Mouse (Mus musculus): Measurements from ENCODE around the gene Gm10570. TPM values are rescaled to one million over a fixed set of nuclear protein-coding genes. Genes with fewer than 3 reads are reported as not detected.

Gm10570 gene
- total and polyA plus RNA-seq, 3 experiments: not detected

GRCm38 (mm10) chr4:130274346-130275015 lies 34.0 kb downstream of the Gm10570 start:
- no peak overlapping the region for H3K4me2 ChIP-seq (ENCODE audit: insufficient read depth, low read depth, poor library complexity, severe bottlenecking)
- dilution Hi-C loops (cut with MboI; ENCODE audit: extremely low pct_ligation_motif_present, extremely low pct_unique_long_range_greater_than_20kb, low sequenced_read_pairs): no loop called here
- in situ Hi-C loops (cut with MboI; ENCODE audit: low pct_ligation_motif_present, low pct_unique_long_range_greater_than_20kb, low sequenced_read_pairs): no loop called here
- H3K9me3 ChIP-seq (replicated peaks; ENCODE audit: low read length): no peaks in the 10 kb centered on the region
- H3K27ac ChIP-seq (ENCODE audit: insufficient read depth, low read depth): no peak overlapping the region
- peaks cover 0 to 4% of the 10 kb centered on the region in 2 experiments; a peak in 2 of 4 replicates for H3K4me1 ChIP-seq (ENCODE audit: control insufficient read depth in 1 of 2, insufficient read depth in 2 of 2)
- no peaks in the 10 kb centered on the region for H3K79me2 ChIP-seq (replicated peaks; ENCODE audit: control insufficient read depth, extremely low read depth, insufficient read depth, poor library complexity, severe bottlenecking)
- no peaks in the 10 kb centered on the region for H3K36me3 ChIP-seq (replicated peaks in 1 of 2; ENCODE audit: control insufficient read depth in 1 of 2, insufficient read depth in 1 of 2, low read length in 1 of 2)
- peaks cover 88% of the 10 kb centered on the region for H3K27me3 ChIP-seq (replicated peaks)
- no peak overlapping the region for H3K4me3 ChIP-seq (replicated peaks in 1 of 3; ENCODE audit: low read depth in 2 of 3, low read length in 2 of 3, poor library complexity in 1 of 3)
- TF ChIP-seq KAT2A (IDR thresholded peaks at IDR 0.05; ENCODE audit: insufficient replicate concordance, low read length) (no peak), MYC (IDR thresholded peaks at IDR 0.05; ENCODE audit: low read depth, low read length) (no peak), JUN (IDR thresholded peaks at IDR 0.05; ENCODE audit: insufficient read depth, low read depth, low read length) (no peak), RAD21 (IDR thresholded peaks at IDR 0.05; ENCODE audit: low read depth, low read length) (no peak), PAX5 (IDR thresholded peaks at IDR 0.05; ENCODE audit: low read length) (no peak), JUND (conservative IDR thresholded peaks at IDR 0.05; ENCODE audit: low read depth, low read length) (no peak), ZMIZ1 (IDR thresholded peaks at IDR 0.05; ENCODE audit: low read depth, low read length) (no peak), CTCF (conservative IDR thresholded peaks at IDR 0.05 in 1 of 2, IDR thresholded peaks at IDR 0.05 in 1 of 2; ENCODE audit: low read depth in 2 of 2, low read length in 2 of 2) (no peak), ETS1 (conservative IDR thresholded peaks at IDR 0.05; ENCODE audit: low read depth, low read length) (no peak), SMC3 (IDR thresholded peaks at IDR 0.05; ENCODE audit: low read depth, low read length) (no peak), USF2 (conservative IDR thresholded peaks at IDR 0.05; ENCODE audit: low read depth, low read length) (no peak)
- no peak overlapping the region for H3K9ac ChIP-seq (ENCODE audit: insufficient read depth, low read depth)
- no peak for DNase-seq (ENCODE audit: extremely low read depth)

GRCm38 (mm10) chr4:130273698-130274345 lies 34.7 kb downstream of the Gm10570 start:
- no peak for DNase-seq (ENCODE audit: extremely low read depth)
- in situ Hi-C loops (cut with MboI; ENCODE audit: low pct_ligation_motif_present, low pct_unique_long_range_greater_than_20kb, low sequenced_read_pairs) (no loop called here), dilution Hi-C loops (cut with MboI; ENCODE audit: extremely low pct_ligation_motif_present, extremely low pct_unique_long_range_greater_than_20kb, low sequenced_read_pairs) (no loop called here)
- no peak overlapping the region for H3K9ac ChIP-seq (ENCODE audit: insufficient read depth, low read depth)
- H3K79me2 ChIP-seq (replicated peaks; ENCODE audit: control insufficient read depth, extremely low read depth, insufficient read depth, poor library complexity, severe bottlenecking): no peaks in the 10 kb centered on the region
- H3K4me2 ChIP-seq (ENCODE audit: insufficient read depth, low read depth, poor library complexity, severe bottlenecking): no peak overlapping the region
- H3K36me3 ChIP-seq (replicated peaks in 1 of 2; ENCODE audit: control insufficient read depth in 1 of 2, insufficient read depth in 1 of 2, low read length in 1 of 2): no peaks in the 10 kb centered on the region
- H3K27me3 ChIP-seq (replicated peaks): peaks cover 88% of the 10 kb centered on the region
- no peaks in the 10 kb centered on the region for H3K9me3 ChIP-seq (replicated peaks; ENCODE audit: low read length)
- peaks cover 0 to 4% of the 10 kb centered on the region in 2 experiments; a peak in 2 of 4 replicates for H3K4me1 ChIP-seq (ENCODE audit: control insufficient read depth in 1 of 2, insufficient read depth in 2 of 2)
- TF ChIP-seq MAFK (IDR thresholded peaks at IDR 0.05; ENCODE audit: insufficient replicate concordance, low read length) (no peak), MAZ (IDR thresholded peaks at IDR 0.05; ENCODE audit: low read depth, low read length) (no peak), RAD21 (IDR thresholded peaks at IDR 0.05; ENCODE audit: low read depth, low read length) (no peak), BHLHE40 (IDR thresholded peaks at IDR 0.05; ENCODE audit: low read depth, low read length) (no peak), ZKSCAN1 (IDR thresholded peaks at IDR 0.05; ENCODE audit: borderline replicate concordance, low read depth, low read length) (no peak), CTCF (conservative IDR thresholded peaks at IDR 0.05 in 1 of 2, IDR thresholded peaks at IDR 0.05 in 1 of 2; ENCODE audit: low read depth in 2 of 2, low read length in 2 of 2) (no peak), TBP (conservative IDR thresholded peaks at IDR 0.05; ENCODE audit: low read depth, low read length) (no peak), ETS1 (conservative IDR thresholded peaks at IDR 0.05; ENCODE audit: low read depth, low read length) (no peak)
- no peak overlapping the region for H3K27ac ChIP-seq (ENCODE audit: insufficient read depth, low read depth)
- H3K4me3 ChIP-seq (replicated peaks in 1 of 3; ENCODE audit: low read depth in 2 of 3, low read length in 2 of 3, poor library complexity in 1 of 3): no peak overlapping the region
